Mouse (Mus musculus) forebrain, embryonic 14.5 days (tissue): ENCODE data around the gene Raet1e. TPM values are rescaled to one million over a fixed set of nuclear protein-coding genes. Genes with fewer than 3 reads are reported as not detected.

Source experiments
- polyA plus RNA-seq: library from polyadenylated mRNA; unstranded; fragments of >200 nt; fragmentation: Nextera tagmentation; extraction: Ambion mirVana; gene quantifications from 2 replicates; pipeline ENCODE4 v1.2.1, GENCODE M21; 2014

The Raet1e gene
- polyA plus RNA-seq, 1 experiment from 2014 or later = 1.7 TPM

Other genes with a start within 250 kb of the Raet1e start
- not detected in 2 replicates for gene 4930444G20Rik, start 90.5 kb upstream of the Raet1e start, polyA plus RNA-seq
- 5.0 and 6.5 TPM in 2 replicates for gene E030030I06Rik, start 9.3 kb upstream of the Raet1e start, polyA plus RNA-seq
- 0.32 TPM in 1 of 2 replicates, not detected in the other for gene H60b, start within 50 bp of the Raet1e start, polyA plus RNA-seq
- 3.6 and 5.8 TPM in 2 replicates for gene Raet1d, start 202.0 kb downstream of the Raet1e start, polyA plus RNA-seq